Mouse (Mus musculus): ENCODE results near the gene Carmil2. TPM values are rescaled to one million over a fixed set of nuclear protein-coding genes. Genes with fewer than 3 reads are reported as not detected.
A peak's percentile ranks its signal among the peaks of the same experiment; 100 is the strongest.

The Carmil2 gene
- polyA plus RNA-seq, 1 experiment from 2014 or later = 2.8 TPM

- 91% methylated on average over 17 of the region's 17 CpGs for WGBS
- peaks cover 12% of the 10 kb centered on the region for H3K27me3 ChIP-seq
- no peak overlapping the region for H3K9ac ChIP-seq
- H3K9me3 ChIP-seq = peaks cover 7% of the 10 kb centered on the region; the same call in 1 of the 2 replicates
- H3K4me2 ChIP-seq (replicated peaks) = no peak overlapping the region
- peaks cover 25% of the 10 kb centered on the region for H3K4me1 ChIP-seq
- H3K27ac ChIP-seq = no peak overlapping the region
- no peak overlapping the region for H3K4me3 ChIP-seq
- ATAC-seq (ENCODE audit: insufficient number of reproducible peaks, insufficient read depth, low FRiP score, low TSS enrichment) = no peak
- H3K36me3 ChIP-seq = peaks cover 24% of the 10 kb centered on the region
Measured at GRCm38 (mm10) chr8:105697196-105697780, 11.2 kb downstream of the Carmil2 start.

GRCm38 (mm10) chr8:105698734-105699133, 12.7 kb downstream of the Carmil2 start:
- 93% methylated on average over 5 of the region's 5 CpGs for WGBS
- Histone ChIP-seq H3K36me3 (peaks cover 32% of the 10 kb centered on the region), H3K4me3 (no peak overlapping the region), H3K9ac (no peak overlapping the region), H3K4me1 (peaks cover 27% of the 10 kb centered on the region), H3K4me2 (replicated peaks) (no peak overlapping the region), H3K9me3 (no peaks in the 10 kb centered on the region), H3K27ac (no peak overlapping the region), H3K27me3 (peaks cover 12% of the 10 kb centered on the region)
- no peak for ATAC-seq (ENCODE audit: insufficient number of reproducible peaks, insufficient read depth, low FRiP score, low TSS enrichment)

- peaks cover 41% of the 10 kb centered on the region for H3K36me3 ChIP-seq
- 90% methylated on average over 11 of the region's 11 CpGs for WGBS
- H3K4me1 ChIP-seq = peaks cover 18% of the 10 kb centered on the region
- peak overlapping the region; percentile 90 for H3K4me2 ChIP-seq (replicated peaks)
- no peak overlapping the region for H3K27ac ChIP-seq
- peak overlapping the region; percentile 54 for H3K9ac ChIP-seq
- ATAC-seq (ENCODE audit: insufficient number of reproducible peaks, insufficient read depth, low FRiP score, low TSS enrichment) = no peak
- H3K4me3 ChIP-seq = peak overlapping the region; percentile 71
- H3K9me3 ChIP-seq = no peaks in the 10 kb centered on the region
- peaks cover 8% of the 10 kb centered on the region for H3K27me3 ChIP-seq
Measured at GRCm38 (mm10) chr8:105699488-105700215, 13.6 kb downstream of the Carmil2 start.

GRCm38 (mm10) chr8:105700566-105700965, 14.5 kb downstream of the Carmil2 start:
- Histone ChIP-seq H3K27me3 (peaks cover 1% of the 10 kb centered on the region; the same call in 1 of the 2 replicates), H3K4me1 (peaks cover 17% of the 10 kb centered on the region), H3K9ac (peak overlapping the region; percentile 54), H3K4me2 (replicated peaks) (peak overlapping the region; percentile 90), H3K27ac (peak overlapping the region; percentile 90), H3K9me3 (no peaks in the 10 kb centered on the region), H3K36me3 (peaks cover 41% of the 10 kb centered on the region), H3K4me3 (peak overlapping the region; percentile 71)
- ATAC-seq (ENCODE audit: insufficient number of reproducible peaks, insufficient read depth, low FRiP score, low TSS enrichment) = peak; percentile 42
- WGBS = 0% methylated on average over 21 of the region's 21 CpGs

- WGBS = under 1% methylated on average over 60 of the region's 60 CpGs
- H3K4me2 ChIP-seq (replicated peaks) = peak within 1 kb of the TSS; percentile 90
- peaks cover 41% of the 10 kb centered on the region for H3K36me3 ChIP-seq
- H3K27ac ChIP-seq = peak within 1 kb of the TSS; percentile 90
- peaks cover 19% of the 10 kb centered on the region for H3K4me1 ChIP-seq
- peak within 1 kb of the TSS; percentile 54 for H3K9ac ChIP-seq
- H3K4me3 ChIP-seq = peak within 1 kb of the TSS; percentile 71
- no peaks in the 10 kb centered on the region for H3K9me3 ChIP-seq
- no peaks in the 10 kb centered on the region; the same call in 1 of the 2 replicates for H3K27me3 ChIP-seq
- ATAC-seq (ENCODE audit: insufficient number of reproducible peaks, insufficient read depth, low FRiP score, low TSS enrichment) = peak; percentile 53
Measured at GRCm38 (mm10) chr8:105700966-105701824, 15.1 kb downstream of the Carmil2 start, which contains the start of the genes Acd and Pard6a. TSS of gene Acd (minus strand) at chr8:105701102. TSS of gene Pard6a (plus strand) at chr8:105701148.

GRCm38 (mm10) chr8:105702001-105702401, 15.9 kb downstream of the Carmil2 start:
- H3K4me1 ChIP-seq = peaks cover 27% of the 10 kb centered on the region
- peaks cover 41% of the 10 kb centered on the region for H3K36me3 ChIP-seq
- H3K4me3 ChIP-seq = peak overlapping the region; percentile 71
- peak overlapping the region; percentile 90 for H3K4me2 ChIP-seq (replicated peaks)
- peak overlapping the region; percentile 54 for H3K9ac ChIP-seq
- no peaks in the 10 kb centered on the region for H3K9me3 ChIP-seq
- WGBS = 49% methylated on average over 18 of the region's 18 CpGs
- 0 out of 2 replicates have a peak overlapping the region, but pooled peaks have one; percentile 90 for H3K27ac ChIP-seq
- no peak for ATAC-seq (ENCODE audit: insufficient number of reproducible peaks, insufficient read depth, low FRiP score, low TSS enrichment)
- no peaks in the 10 kb centered on the region; the same call in 1 of the 2 replicates for H3K27me3 ChIP-seq

- Histone ChIP-seq H3K36me3 (peaks cover 33% of the 10 kb centered on the region), H3K9ac (no peak overlapping the region), H3K4me1 (peaks cover 32% of the 10 kb centered on the region), H3K9me3 (no peaks in the 10 kb centered on the region), H3K4me2 (replicated peaks) (no peak overlapping the region), H3K27ac (no peak overlapping the region), H3K27me3 (no peaks in the 10 kb centered on the region; the same call in 1 of the 2 replicates), H3K4me3 (no peak overlapping the region)
- ATAC-seq (ENCODE audit: insufficient number of reproducible peaks, insufficient read depth, low FRiP score, low TSS enrichment) = no peak
- WGBS = 93% methylated on average over 24 of the region's 24 CpGs
Measured at GRCm38 (mm10) chr8:105702731-105703415, 16.8 kb downstream of the Carmil2 start.

GRCm38 (mm10) chr8:105704146-105704812, 18.2 kb downstream of the Carmil2 start:
- H3K4me1 ChIP-seq = peaks cover 35% of the 10 kb centered on the region
- H3K36me3 ChIP-seq = peaks cover 23% of the 10 kb centered on the region
- H3K27me3 ChIP-seq = no peaks in the 10 kb centered on the region; the same call in 1 of the 2 replicates
- 91% methylated on average over 34 of the region's 34 CpGs for WGBS
- no peak overlapping the region for H3K27ac ChIP-seq
- no peak overlapping the region for H3K4me3 ChIP-seq
- no peak overlapping the region for H3K4me2 ChIP-seq (replicated peaks)
- H3K9me3 ChIP-seq = no peaks in the 10 kb centered on the region
- H3K9ac ChIP-seq = no peak overlapping the region
- no peak for ATAC-seq (ENCODE audit: insufficient number of reproducible peaks, insufficient read depth, low FRiP score, low TSS enrichment)

- Histone ChIP-seq H3K4me1 (peaks cover 33% of the 10 kb centered on the region), H3K9ac (no peak overlapping the region), H3K4me2 (replicated peaks) (no peak overlapping the region), H3K4me3 (no peak overlapping the region), H3K36me3 (peaks cover 23% of the 10 kb centered on the region), H3K27me3 (no peaks in the 10 kb centered on the region; the same call in 1 of the 2 replicates), H3K27ac (no peak overlapping the region), H3K9me3 (no peaks in the 10 kb centered on the region)
- 86% methylated on average over 6 of the region's 6 CpGs for WGBS
- no peak for ATAC-seq (ENCODE audit: insufficient number of reproducible peaks, insufficient read depth, low FRiP score, low TSS enrichment)
Measured at GRCm38 (mm10) chr8:105704955-105705354, 18.9 kb downstream of the Carmil2 start.

GRCm38 (mm10) chr8:105706426-105706825, 20.4 kb downstream of the Carmil2 start:
- WGBS = 80% methylated on average over 12 of the region's 12 CpGs
- H3K9ac ChIP-seq = peak overlapping the region; percentile 79; the same call in 1 of the 2 replicates
- no peak for ATAC-seq (ENCODE audit: insufficient number of reproducible peaks, insufficient read depth, low FRiP score, low TSS enrichment)

More at GRCm38 (mm10) chr8:105706426-105706825, 20.4 kb downstream of the Carmil2 start:
- H3K27ac ChIP-seq = no peak overlapping the region
- H3K4me3 ChIP-seq = peak overlapping the region; percentile 78
- peak overlapping the region; percentile 93 for H3K4me2 ChIP-seq (replicated peaks)
- H3K36me3 ChIP-seq = peaks cover 23% of the 10 kb centered on the region
- no peaks in the 10 kb centered on the region; the same call in 1 of the 2 replicates for H3K27me3 ChIP-seq
- no peaks in the 10 kb centered on the region for H3K9me3 ChIP-seq
- H3K4me1 ChIP-seq = peaks cover 27% of the 10 kb centered on the region

Measured in embryonic facial prominence, embryonic 12.5 days (tissue).